Mouse (Mus musculus) liver, embryonic 16.5 days (tissue): ENCODE measurements at regions not wholly inside any gene's neighbourhood (a gene's known extent, or its start where the extent isn't known, plus 50 kb on each side); places are given as distances from the start of the nearest gene placed in this dataset.
"Not testable (repeated sequence)": the region's sequence is repeated elsewhere in the genome, so short reads cannot be mapped to it uniquely, and the experiment has no call there.

ENCODE experiments used
- ATAC-seq: fragments of 200-750 bp; cut with Nextera tagmentation; 2 replicates; pipeline ENCODE4 v1.8.0; 2017; ENCODE audit warnings: low read depth, mild to moderate bottlenecking, moderate number of reproducible peaks, moderate library complexity
- H3K27ac ChIP-seq: fragments of 300-500 bp; sonication (generic); 2 replicates; pipeline ENCODE4 v1.5.1; 2014; ENCODE audit warnings: mild to moderate bottlenecking, low read length
- H3K27me3 ChIP-seq: fragments of 300-500 bp; sonication (generic); 2 replicates; pipeline ENCODE4 v1.6.1; 2014; ENCODE audit warnings: low read depth, low read length, mixed read lengths; ENCODE audit not compliant: control insufficient read depth, insufficient read depth
- H3K36me3 ChIP-seq: fragments of 300-500 bp; sonication (generic); 2 replicates; pipeline ENCODE4 v1.6.1; 2014; ENCODE audit warnings: mild to moderate bottlenecking; ENCODE audit not compliant: control insufficient read depth, insufficient read depth
- H3K4me1 ChIP-seq: fragments of 300-500 bp; sonication (generic); 2 replicates; pipeline ENCODE4 v1.6.1; 2014; ENCODE audit warnings: low read depth, low read length, mixed read lengths; ENCODE audit not compliant: control insufficient read depth
- H3K4me2 ChIP-seq: fragments of 300-500 bp; sonication (generic); 2 replicates; pipeline ENCODE4 v1.6.1; 2014; ENCODE audit warnings: low read depth, low read length, mixed read lengths
- H3K4me3 ChIP-seq: fragments of 300-500 bp; sonication (generic); 2 replicates; pipeline ENCODE4 v1.5.1; 2014; ENCODE audit warnings: low read depth, mild to moderate bottlenecking, low read length
- H3K9ac ChIP-seq: fragments of 300-500 bp; sonication (generic); 2 replicates; pipeline ENCODE4 v1.6.1; 2014; ENCODE audit warnings: low read depth, low read length
- H3K9me3 ChIP-seq: fragments of 300-500 bp; sonication (generic); replicated peaks from 2 replicates; pipeline ENCODE4 v1.6.1; 2016; ENCODE audit warnings: low read length; ENCODE audit not compliant: control insufficient read depth
- WGBS: fragments of 180-500 bp; shearing (Covaris S2); extraction: QIAGEN DNeasy Blood & Tissue Kit; methylation state at CpG from one replicate; pipeline ENCODE4 v1.1.7; 2014; ENCODE audit not compliant: insufficient replicate concordance; 5-methylcytosine and 5-hydroxymethylcytosine counted together

- Histone ChIP-seq H3K9ac (no peak overlapping the region), H3K36me3 (no peaks in the 10 kb centered on the region), H3K4me1 (no peaks in the 10 kb centered on the region), H3K27ac (no peak overlapping the region), H3K4me2 (no peak overlapping the region), H3K9me3 (no peaks in the 10 kb centered on the region), H3K4me3 (no peak overlapping the region), H3K27me3 (no peaks in the 10 kb centered on the region)
- no peak for ATAC-seq
- WGBS, result 63% methylated on average over 7 of the region's 7 CpGs
Measured at GRCm38 (mm10) chr9:72189867-72190266, 78.2 kb upstream of the Tcf12 start.

DNA sequence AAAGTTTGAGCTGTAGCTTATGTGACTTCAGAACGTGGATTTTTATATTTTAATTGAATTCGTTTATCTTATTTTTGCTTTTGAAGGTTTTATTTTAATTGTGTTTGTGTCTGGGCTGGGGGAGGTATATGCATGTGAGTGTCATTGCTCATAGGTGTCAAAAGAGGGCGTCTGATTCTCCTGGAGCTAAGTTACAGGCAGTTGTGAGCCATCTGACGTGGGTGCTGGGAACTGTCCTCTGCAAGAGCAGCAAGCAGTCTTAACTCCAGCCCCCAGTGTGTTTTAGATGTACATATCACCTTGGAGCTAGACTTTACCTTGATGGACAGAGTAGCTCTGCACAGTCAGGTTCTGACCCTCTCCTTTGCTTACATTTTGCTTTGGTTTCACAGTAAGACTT, 79.0 kb upstream of the Tcf12 start:
- H3K9me3 ChIP-seq, result no peaks in the 10 kb centered on the region
- no peak overlapping the region for H3K4me2 ChIP-seq
- ATAC-seq, result no peak
- H3K4me1 ChIP-seq, result no peaks in the 10 kb centered on the region
- no peak overlapping the region for H3K27ac ChIP-seq
- no peak overlapping the region for H3K9ac ChIP-seq
- no peaks in the 10 kb centered on the region for H3K36me3 ChIP-seq
- WGBS, result 62% methylated on average over 4 of the region's 4 CpGs
- no peaks in the 10 kb centered on the region for H3K27me3 ChIP-seq
- no peak overlapping the region for H3K4me3 ChIP-seq

- Histone ChIP-seq H3K9me3 (no peaks in the 10 kb centered on the region), H3K36me3 (no peaks in the 10 kb centered on the region), H3K4me2 (no peak overlapping the region), H3K4me1 (no peaks in the 10 kb centered on the region), H3K9ac (no peak overlapping the region), H3K4me3 (no peak overlapping the region), H3K27me3 (no peaks in the 10 kb centered on the region), H3K27ac (no peak overlapping the region)
- 61% methylated on average over 8 of the region's 8 CpGs for WGBS
- no peak for ATAC-seq
Measured at GRCm38 (mm10) chr9:72191091-72191490, 79.4 kb upstream of the Tcf12 start.

- H3K27me3 ChIP-seq, result no peaks in the 10 kb centered on the region
- H3K4me1 ChIP-seq, result no peaks in the 10 kb centered on the region
- no peak overlapping the region for H3K27ac ChIP-seq
- no peak overlapping the region for H3K4me2 ChIP-seq
- no peaks in the 10 kb centered on the region for H3K36me3 ChIP-seq
- no peak overlapping the region for H3K4me3 ChIP-seq
- 48% methylated on average over 8 of the region's 8 CpGs for WGBS
- H3K9me3 ChIP-seq, result no peaks in the 10 kb centered on the region
- H3K9ac ChIP-seq, result no peak overlapping the region
- ATAC-seq, result no peak
Measured at GRCm38 (mm10) chr9:72192051-72192952, 80.6 kb upstream of the Tcf12 start.

DNA sequence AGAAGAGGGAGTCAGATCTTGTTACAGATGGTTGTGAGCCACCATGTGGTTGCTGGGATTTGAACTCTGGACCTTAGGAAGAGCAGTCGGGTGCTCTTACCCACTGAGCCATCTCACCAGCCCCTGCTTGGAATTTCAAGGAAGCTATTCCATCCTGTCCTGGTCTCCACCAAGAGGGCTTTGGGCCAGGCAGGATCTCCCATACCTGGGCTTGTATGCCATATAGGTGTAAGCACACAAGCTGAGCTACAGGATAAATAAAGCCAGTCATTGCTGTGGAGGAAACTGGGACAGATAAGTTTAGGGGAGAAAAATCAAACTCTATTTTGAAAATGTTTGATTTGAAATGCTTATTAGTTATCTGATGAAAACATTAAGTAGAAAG, 81.3 kb upstream of the Tcf12 start:
- H3K4me1 ChIP-seq, H3K36me3 ChIP-seq, ATAC-seq, H3K9me3 ChIP-seq, H3K27me3 ChIP-seq, H3K4me3 ChIP-seq, H3K4me2 ChIP-seq, H3K9ac ChIP-seq, H3K27ac ChIP-seq: not testable (repeated sequence)
- WGBS, result 45% methylated on average over 1 of the region's 1 CpGs

- no peaks in the 10 kb centered on the region for H3K4me1 ChIP-seq
- H3K27me3 ChIP-seq, result no peaks in the 10 kb centered on the region
- 43% methylated on average over 3 of the region's 3 CpGs for WGBS
- H3K4me3 ChIP-seq, result no peak overlapping the region
- H3K27ac ChIP-seq, result no peak overlapping the region
- ATAC-seq, result no peak
- H3K9me3 ChIP-seq, result no peaks in the 10 kb centered on the region
- H3K9ac ChIP-seq, result no peak overlapping the region
- no peak overlapping the region for H3K4me2 ChIP-seq
- no peaks in the 10 kb centered on the region for H3K36me3 ChIP-seq
Measured at GRCm38 (mm10) chr9:72195348-72195747, 79.3 kb upstream of the Zfp280d start.

DNA sequence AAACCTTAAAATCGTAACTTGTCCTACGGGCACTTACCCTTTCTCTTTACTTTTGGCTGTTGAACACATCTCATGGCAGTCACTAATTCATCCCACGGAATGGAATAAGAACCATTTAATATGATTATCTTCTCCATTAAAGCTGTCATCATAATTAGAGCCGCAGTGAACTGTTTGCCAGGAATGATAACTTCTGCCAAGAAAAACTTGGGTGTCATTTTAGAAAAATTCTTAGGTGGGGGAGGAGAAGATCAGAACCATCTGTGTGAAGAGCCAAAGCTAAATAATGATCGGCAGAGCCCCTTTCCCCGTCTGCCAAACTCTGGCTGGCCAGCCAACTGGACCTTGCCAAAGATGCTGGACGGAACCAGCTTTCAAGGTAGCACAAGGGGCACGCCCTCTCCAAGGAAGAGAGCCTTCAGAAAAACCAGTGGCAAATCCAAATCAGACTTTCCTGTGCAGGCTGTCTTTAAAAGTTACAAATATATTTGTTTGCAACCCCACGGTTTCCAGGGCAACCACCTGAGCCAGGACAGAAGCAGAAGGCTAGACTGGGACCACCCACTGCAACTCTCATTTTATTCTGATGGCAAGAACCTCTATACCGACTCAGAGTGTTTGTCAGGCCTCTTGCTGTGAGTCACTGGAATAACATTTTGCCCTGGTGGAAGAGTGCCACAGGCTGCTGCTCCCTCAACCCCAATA, 77.9 kb upstream of the Zfp280d start:
- Histone ChIP-seq H3K9me3 (no peaks in the 10 kb centered on the region), H3K27ac (no peak overlapping the region), H3K36me3 (no peaks in the 10 kb centered on the region), H3K4me2 (no peak overlapping the region), H3K4me3 (no peak overlapping the region), H3K9ac (no peak overlapping the region), H3K4me1 (no peaks in the 10 kb centered on the region), H3K27me3 (no peaks in the 10 kb centered on the region)
- 65% methylated on average over 10 of the region's 10 CpGs for WGBS
- no peak for ATAC-seq

DNA sequence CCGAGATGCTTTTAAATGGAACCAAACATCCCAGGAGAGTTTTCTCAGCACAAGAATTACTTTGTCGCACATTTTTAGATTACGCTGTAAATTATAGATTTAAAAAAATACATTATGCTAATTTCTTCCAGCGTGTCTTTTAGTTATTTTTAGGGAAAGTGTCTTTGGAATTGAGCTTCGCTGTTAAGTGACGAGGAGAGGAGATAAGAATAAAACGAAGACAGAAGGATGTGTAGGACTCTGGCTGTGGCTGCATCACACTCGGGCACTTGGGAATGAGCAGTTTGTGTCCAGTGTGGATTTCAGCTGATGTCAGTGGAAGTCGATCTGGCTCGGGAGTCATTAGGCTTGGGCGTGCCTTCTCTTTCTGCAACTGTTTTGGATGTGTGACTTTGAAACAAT, 77.3 kb upstream of the Zfp280d start:
- Histone ChIP-seq H3K27ac (no peak overlapping the region), H3K4me2 (no peak overlapping the region), H3K36me3 (no peaks in the 10 kb centered on the region), H3K9ac (no peak overlapping the region), H3K4me1 (no peaks in the 10 kb centered on the region), H3K9me3 (no peaks in the 10 kb centered on the region), H3K4me3 (no peak overlapping the region), H3K27me3 (no peaks in the 10 kb centered on the region)
- 71% methylated on average over 11 of the region's 11 CpGs for WGBS
- ATAC-seq, result no peak

DNA sequence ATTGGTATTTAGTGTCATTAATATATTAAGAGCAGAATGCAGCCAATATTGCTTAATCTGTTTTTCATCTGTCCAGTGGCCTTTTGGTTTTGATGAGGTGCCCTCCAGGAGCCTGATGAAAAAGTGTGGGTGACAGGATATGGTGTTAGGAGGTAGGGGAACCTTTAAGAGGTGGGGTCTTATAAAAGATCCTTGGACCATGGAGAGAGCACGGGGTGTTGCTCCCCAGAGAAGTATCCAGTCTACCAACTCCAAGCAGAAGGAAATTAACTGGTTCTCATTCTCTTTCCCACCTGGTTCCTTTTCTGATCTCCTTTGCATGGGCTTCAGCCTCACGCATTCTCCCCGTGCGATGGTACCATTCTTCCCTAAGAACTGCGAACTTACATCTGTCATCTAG, 75.7 kb upstream of the Zfp280d start:
- H3K9me3 ChIP-seq, result no peaks in the 10 kb centered on the region
- H3K4me1 ChIP-seq, result no peaks in the 10 kb centered on the region
- WGBS, result 80% methylated on average over 5 of the region's 5 CpGs
- ATAC-seq, result no peak
- H3K4me2 ChIP-seq, result no peak overlapping the region
- no peaks in the 10 kb centered on the region for H3K36me3 ChIP-seq
- H3K27ac ChIP-seq, result no peak overlapping the region
- no peak overlapping the region for H3K4me3 ChIP-seq
- H3K27me3 ChIP-seq, result no peaks in the 10 kb centered on the region
- no peak overlapping the region for H3K9ac ChIP-seq
